Mouse (Mus musculus) CD8-positive naive resting alpha-beta T cell, adult 57 days (primary cell): ENCODE measurements around the gene Lzts2. TPM values are rescaled to one million over a fixed set of nuclear protein-coding genes. Genes with fewer than 3 reads are reported as not detected.

ENCODE experiments used
- total RNA-seq: library from RNA; stranded (reverse); gene quantifications from one replicate; pipeline ENCODE4 v1.2.4, GENCODE M21; 2023

Lzts2 gene
- total RNA-seq = 3.2 TPM

GRCm38 (mm10) chr19:45014335-45014971, at the start of gene Lzts2:
Gene Lzts2, plus strand, starts transcription at chr19:45014414.

GRCm38 (mm10) chr19:44988831-44989566, 25.2 kb upstream of the Lzts2 start, which contains the start of gene Sema4g:
Gene Sema4g, plus strand, starts transcription at chr19:44989101.

GRCm38 (mm10) chr19:45005444-45005843, 8.8 kb upstream of the Lzts2 start, which contains the start of gene Twnk:
Gene Twnk, plus strand, starts transcription at chr19:45005663.

GRCm38 (mm10) chr19:45005957-45006712, 8.1 kb upstream of the Lzts2 start, which contains the start of gene Mrpl43:
Gene Mrpl43, minus strand, starts transcription at chr19:45006442.

GRCm38 (mm10) chr19:45045651-45046050, 31.4 kb downstream of the Lzts2 start, which contains the start of gene Pdzd7:
Gene Pdzd7, minus strand, starts transcription at chr19:45045717.

GRCm38 (mm10) chr19:45047417-45047934, 33.3 kb downstream of the Lzts2 start, which contains the start of gene Sfxn3:
Gene Sfxn3, plus strand, starts transcription at chr19:45047503.

GRCm38 (mm10) chr19:45074580-45075322, 60.5 kb downstream of the Lzts2 start, which contains the start of gene Kazald1:
Gene Kazald1, plus strand, starts transcription at chr19:45075241.

Other genes starting within 250 kb of the Lzts2 start
- gene Slf2, start 83.3 kb upstream of the Lzts2 start, total RNA-seq = 39.5 TPM
- gene Sema4g, start 25.3 kb upstream of the Lzts2 start, total RNA-seq = 1.5 TPM
- 12.6 TPM for gene Twnk, start 8.8 kb upstream of the Lzts2 start, total RNA-seq
- 25.2 TPM for gene Mrpl43, start 8.0 kb upstream of the Lzts2 start, total RNA-seq
- gene Pdzd7, start 31.3 kb downstream of the Lzts2 start, total RNA-seq = not detected
- 67.0 TPM for gene Sfxn3, start 33.1 kb downstream of the Lzts2 start, total RNA-seq
- gene Kazald1, start 60.8 kb downstream of the Lzts2 start, total RNA-seq = not detected
- not detected for gene Tlx1, start 136.3 kb downstream of the Lzts2 start, total RNA-seq
- not detected for gene Lbx1, start 221.4 kb downstream of the Lzts2 start, total RNA-seq